Mouse (Mus musculus) MEL (cell line): ENCODE measurements around the gene Aim2. TPM values are rescaled to one million over a fixed set of nuclear protein-coding genes. Genes with fewer than 3 reads are reported as not detected.

ENCODE experiments used
- DNase-seq: peaks from one replicate; pipeline ENCODE4 v3.0.0; 2011; ENCODE audit warnings: low read depth, low spot score
- H3K27ac ChIP-seq: 2 replicates; pipeline ENCODE4 v1.5.1; 2012; ENCODE audit warnings: low read depth, mild to moderate bottlenecking, control low read depth, low read length, moderate library complexity; ENCODE audit not compliant: control insufficient read depth
- H3K27me3 ChIP-seq, 2 experiments: fragments of 150-350 bp in 1 of 2; sonication (generic) in 1 of 2; 2 replicates each; pipeline ENCODE4 v1.6.1; 2012; ENCODE audit warnings: low read length in 2 of 2, mild to moderate bottlenecking in 2 of 2, improper control_type of control experiment in 1 of 2, moderate library complexity in 1 of 2; ENCODE audit not compliant: insufficient read depth in 2 of 2, control insufficient read depth in 1 of 2
- H3K36me3 ChIP-seq, 2 experiments: 2 replicates each; pipeline ENCODE4 v1.6.1; 2012 to 2014; ENCODE audit warnings: low read length in 2 of 2, improper control_type of control experiment in 1 of 2, inconsistent platforms in 1 of 2, mild to moderate bottlenecking in 1 of 2; ENCODE audit not compliant: insufficient read depth in 2 of 2, control insufficient read depth in 1 of 2
- H3K4me1 ChIP-seq, 2 experiments: fragments of 150-350 bp in 1 of 2; sonication (generic) in 1 of 2; 2 replicates each; pipeline ENCODE4 v1.6.1; 2012; ENCODE audit warnings: low read length in 2 of 2, improper control_type of control experiment in 1 of 2, mild to moderate bottlenecking in 1 of 2; ENCODE audit not compliant: insufficient read depth in 2 of 2, control insufficient read depth in 1 of 2
- H3K4me3 ChIP-seq, 2 experiments: fragments of 150-350 bp in 1 of 2; sonication (generic) in 1 of 2; 2 replicates each; pipeline ENCODE4 v1.5.1; 2012; ENCODE audit warnings: low read depth in 2 of 2, low read length in 2 of 2, mild to moderate bottlenecking in 2 of 2, moderate library complexity in 2 of 2, control low read depth in 1 of 2, improper control_type of control experiment in 1 of 2; ENCODE audit not compliant: control insufficient read depth in 1 of 2, insufficient read depth in 1 of 2
- H3K79me2 ChIP-seq: 2 replicates; pipeline ENCODE4 v1.6.1; 2012; ENCODE audit warnings: mild to moderate bottlenecking, low read length, moderate library complexity; ENCODE audit not compliant: control insufficient read depth, poor library complexity, insufficient read depth
- H3K9ac ChIP-seq: 2 replicates; pipeline ENCODE4 v1.6.1; 2012; ENCODE audit warnings: low read depth, mild to moderate bottlenecking, control low read depth, low read length, moderate library complexity; ENCODE audit not compliant: control insufficient read depth, poor library complexity, severe bottlenecking
- H3K9me3 ChIP-seq: fragments of 150-350 bp; sonication (generic); replicated peaks from 2 replicates; pipeline ENCODE4 v1.6.1; 2012; ENCODE audit warnings: mild to moderate bottlenecking, low read length, improper control_type of control experiment, moderate library complexity; ENCODE audit not compliant: insufficient read depth
- BHLHE40 ChIP-seq: IDR thresholded peaks from 2 replicates; pipeline ENCODE4 v1.6.1; 2012; ENCODE audit warnings: low read depth, mild to moderate bottlenecking, inconsistent platforms, low read length, improper control_type of control experiment, borderline replicate concordance
- CHD1 ChIP-seq: IDR thresholded peaks from 2 replicates; pipeline ENCODE4 v1.6.1; 2012; ENCODE audit warnings: low read depth, mild to moderate bottlenecking, inconsistent platforms, low read length, improper control_type of control experiment
- CHD2 ChIP-seq: IDR thresholded peaks from 2 replicates; pipeline ENCODE4 v1.6.1; 2011; ENCODE audit warnings: low read length, improper control_type of control experiment
- CTCF ChIP-seq, 3 experiments: IDR thresholded peaks in 2 of 3; conservative IDR thresholded peaks in 1 of 3; 2 replicates each; pipeline ENCODE4 v1.5.1; 2011 to 2012; ENCODE audit warnings: low read length in 3 of 3, low read depth in 2 of 3, mild to moderate bottlenecking in 2 of 3, improper control_type of control experiment in 1 of 3, inconsistent platforms in 1 of 3, mixed read lengths in 1 of 3, moderate library complexity in 1 of 3; ENCODE audit not compliant: control insufficient read depth in 1 of 3, insufficient read depth in 1 of 3, poor library complexity in 1 of 3, severe bottlenecking in 1 of 3
- ELF1 ChIP-seq: IDR thresholded peaks from 2 replicates; pipeline ENCODE4 v1.6.1; 2014; ENCODE audit warnings: low read depth, mild to moderate bottlenecking, inconsistent platforms, low read length, improper control_type of control experiment, moderate library complexity
- EP300 ChIP-seq, 2 experiments: IDR thresholded peaks; 2 replicates each; pipeline ENCODE4 v1.6.1; 2011; ENCODE audit warnings: improper control_type of control experiment in 2 of 2, low read length in 2 of 2, low read depth in 1 of 2, mild to moderate bottlenecking in 1 of 2
- GABPA ChIP-seq: IDR thresholded peaks from 2 replicates; pipeline ENCODE4 v1.6.1; 2012; ENCODE audit warnings: low read depth, mild to moderate bottlenecking, inconsistent platforms, low read length, improper control_type of control experiment, moderate library complexity
- GATA1 ChIP-seq: IDR thresholded peaks from 2 replicates; pipeline ENCODE4 v1.6.1; 2011; ENCODE audit warnings: low read depth, low read length, improper control_type of control experiment
- JUND ChIP-seq: IDR thresholded peaks from 2 replicates; pipeline ENCODE4 v1.6.1; 2011; ENCODE audit warnings: low read depth, mild to moderate bottlenecking, improper control_type of control experiment, low read length
- KAT2A ChIP-seq: conservative IDR thresholded peaks from 2 replicates; pipeline ENCODE4 v1.6.1; 2012; ENCODE audit warnings: low read depth, low read length, improper control_type of control experiment, inconsistent platforms
- MAX ChIP-seq: IDR thresholded peaks from 2 replicates; pipeline ENCODE4 v1.6.1; 2011; ENCODE audit warnings: low read length, improper control_type of control experiment
- MAZ ChIP-seq: IDR thresholded peaks from 2 replicates; pipeline ENCODE4 v1.6.1; 2012; ENCODE audit warnings: low read depth, mild to moderate bottlenecking, inconsistent platforms, low read length, improper control_type of control experiment
- MYB ChIP-seq: IDR thresholded peaks from 2 replicates; pipeline ENCODE4 v1.6.1; 2011; ENCODE audit warnings: mild to moderate bottlenecking, low read depth, low read length, improper control_type of control experiment
- MYC ChIP-seq: IDR thresholded peaks from 2 replicates; pipeline ENCODE4 v1.6.1; 2011; ENCODE audit warnings: low read depth, mild to moderate bottlenecking, low read length, improper control_type of control experiment, moderate library complexity
- NELFE ChIP-seq: IDR thresholded peaks from 2 replicates; pipeline ENCODE4 v1.6.1; 2011; ENCODE audit warnings: low read depth, low read length, improper control_type of control experiment
- NRF1 ChIP-seq: IDR thresholded peaks from 2 replicates; pipeline ENCODE4 v1.6.1; 2014; ENCODE audit warnings: low read depth, mild to moderate bottlenecking, inconsistent platforms, low read length, improper control_type of control experiment, moderate library complexity; ENCODE audit not compliant: poor library complexity, insufficient read depth, severe bottlenecking
- POLR2A ChIP-seq, 2 experiments: IDR thresholded peaks; 2 replicates each; pipeline ENCODE4 v1.6.1; 2011 to 2012; ENCODE audit warnings: low read length in 2 of 2, mild to moderate bottlenecking in 2 of 2, control low read depth in 1 of 2, improper control_type of control experiment in 1 of 2, low read depth in 1 of 2, moderate library complexity in 1 of 2; ENCODE audit not compliant: control insufficient read depth in 1 of 2, insufficient read depth in 1 of 2, poor library complexity in 1 of 2
- POLR2AphosphoS2 ChIP-seq: IDR thresholded peaks from 2 replicates; pipeline ENCODE4 v1.6.1; 2011; ENCODE audit warnings: low read length, improper control_type of control experiment
- RCOR1 ChIP-seq: IDR thresholded peaks from 2 replicates; pipeline ENCODE4 v1.6.1; 2012; ENCODE audit warnings: low read depth, mild to moderate bottlenecking, inconsistent platforms, low read length, improper control_type of control experiment
- SMC3 ChIP-seq: IDR thresholded peaks from 2 replicates; pipeline ENCODE4 v1.6.1; 2011; ENCODE audit warnings: low read depth, low read length, improper control_type of control experiment
- TAL1 ChIP-seq: IDR thresholded peaks from 2 replicates; pipeline ENCODE4 v1.6.1; 2012; ENCODE audit warnings: mild to moderate bottlenecking, inconsistent platforms, low read length, moderate library complexity, mixed read lengths
- TBP ChIP-seq: IDR thresholded peaks from 2 replicates; pipeline ENCODE4 v1.8.0; 2011; ENCODE audit warnings: low read depth, low read length, improper control_type of control experiment
- TCF12 ChIP-seq: IDR thresholded peaks from 2 replicates; pipeline ENCODE4 v1.6.1; 2014; ENCODE audit warnings: low read depth, mild to moderate bottlenecking, inconsistent platforms, low read length, improper control_type of control experiment, moderate library complexity
- UBTF ChIP-seq: IDR thresholded peaks from 2 replicates; pipeline ENCODE4 v1.6.1; 2012; ENCODE audit warnings: low read depth, mild to moderate bottlenecking, inconsistent platforms, low read length, improper control_type of control experiment, moderate library complexity, borderline replicate concordance; ENCODE audit not compliant: insufficient read depth
- USF1 ChIP-seq: IDR thresholded peaks from 2 replicates; pipeline ENCODE4 v1.6.1; 2014; ENCODE audit warnings: low read depth, mild to moderate bottlenecking, inconsistent platforms, low read length, improper control_type of control experiment, moderate library complexity
- ZC3H11A ChIP-seq: IDR thresholded peaks from 2 replicates; pipeline ENCODE4 v1.6.1; 2012; ENCODE audit warnings: low read depth, mild to moderate bottlenecking, inconsistent platforms, low read length, improper control_type of control experiment
- ZKSCAN1 ChIP-seq: IDR thresholded peaks from 2 replicates; pipeline ENCODE4 v1.6.1; 2012; ENCODE audit warnings: low read depth, mild to moderate bottlenecking, inconsistent platforms, low read length, improper control_type of control experiment, moderate library complexity
- ZMIZ1 ChIP-seq: IDR thresholded peaks from 2 replicates; pipeline ENCODE4 v1.6.1; 2012; ENCODE audit warnings: low read depth, mild to moderate bottlenecking, inconsistent platforms, low read length, improper control_type of control experiment, moderate library complexity
- ZNF384 ChIP-seq: IDR thresholded peaks from 2 replicates; pipeline ENCODE4 v1.6.1; 2012; ENCODE audit warnings: low read depth, mild to moderate bottlenecking, inconsistent platforms, low read length, improper control_type of control experiment
- polyA plus RNA-seq, 2 experiments: library from polyadenylated mRNA; stranded (reverse) in 1 of 2; unstranded in 1 of 2; fragments of >175 nt in 1 of 2; fragments of >200 nt in 1 of 2; gene quantifications; 2 replicates each; pipeline versions ENCODE4 v1.2.1 to v1.2.4; 2012; ENCODE audit warnings: low replicate concordance in 2 of 2, low read depth in 1 of 2; ENCODE audit not compliant: insufficient read length in 2 of 2, insufficient read depth in 1 of 2, missing spikeins in 1 of 2
- total RNA-seq: library from RNA; depleted of rRNA; stranded (reverse); fragments of 300-350 nt; gene quantifications from 2 replicates; pipeline ENCODE4 v1.2.3, GENCODE M21; 2012

Gene Aim2
- total and polyA plus RNA-seq, 3 experiments: 2.3 to 9.1 TPM; not detected in 1

DNA sequence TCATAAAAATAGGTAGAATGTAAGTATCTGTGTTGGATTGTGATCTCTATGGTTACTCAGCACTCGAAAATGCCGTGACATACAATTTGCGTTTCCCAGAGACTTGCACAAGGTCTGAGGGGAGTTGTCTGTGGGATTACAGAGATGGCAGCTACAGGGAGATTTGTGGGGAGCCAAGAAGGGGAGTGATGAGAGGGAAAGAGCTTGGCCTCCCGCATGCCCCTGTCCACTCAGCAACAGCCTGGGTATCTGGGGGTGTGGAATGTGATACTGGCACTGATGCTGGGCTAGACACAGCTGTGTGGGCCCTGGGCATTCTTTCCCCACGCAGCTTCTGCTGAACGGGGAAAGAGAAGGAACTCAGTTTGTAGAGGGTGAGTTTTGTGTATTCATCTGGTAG is 19.8 kb downstream of the Aim2 start:
- TF ChIP-seq ZNF384 (no peak), RCOR1 (no peak), GATA1 (no peak), GABPA (no peak), POLR2AphosphoS2 (no peak), MAX (no peak), NRF1 (no peak), ZC3H11A (no peak), NELFE (no peak), MYB (no peak), USF1 (no peak), ZMIZ1 (no peak), POLR2A (IDR thresholded peaks at IDR 0.05; ENCODE audit: control insufficient read depth in 1 of 2, insufficient read depth in 1 of 2, low read depth in 1 of 2, low read length in 2 of 2, poor library complexity in 1 of 2) (no peak), EP300 (IDR thresholded peaks at IDR 0.05; ENCODE audit: low read depth in 1 of 2, low read length in 2 of 2) (no peak), SMC3 (no peak), MYC (no peak), TCF12 (no peak), MAZ (no peak), UBTF (no peak)
- no peaks in the 10 kb centered on the region for H3K27me3 ChIP-seq
- H3K9ac ChIP-seq: no peak overlapping the region
- no peaks in the 10 kb centered on the region for H3K9me3 ChIP-seq
- no peaks in the 10 kb centered on the region for H3K36me3 ChIP-seq
- no peaks in the 10 kb centered on the region for H3K4me1 ChIP-seq
- no peaks in the 10 kb centered on the region for H3K79me2 ChIP-seq
- no peak overlapping the region for H3K4me3 ChIP-seq
- H3K27ac ChIP-seq: no peak overlapping the region
- no peak for DNase-seq

DNA sequence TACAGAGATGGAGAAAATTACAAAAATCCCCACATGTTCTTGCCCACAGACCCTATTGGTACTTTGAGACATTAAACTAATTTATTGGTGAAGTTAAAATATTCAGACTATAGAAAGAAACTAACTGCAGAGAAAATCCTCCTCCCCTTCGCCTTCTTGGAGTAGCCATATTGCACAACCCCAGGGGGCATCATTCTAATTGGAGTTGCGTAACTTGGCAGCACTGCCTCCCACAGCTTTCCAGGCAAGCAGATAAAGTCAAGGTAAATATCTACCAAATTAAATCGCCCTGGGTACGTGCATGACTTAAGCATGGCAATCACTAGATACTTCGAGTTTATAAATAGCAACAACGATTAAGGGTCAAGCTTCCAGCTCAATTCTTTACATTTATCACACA is 20.9 kb downstream of the Aim2 start:
- Histone ChIP-seq H3K79me2 (no peaks in the 10 kb centered on the region), H3K4me3 (no peak overlapping the region), H3K9ac (no peak overlapping the region), H3K4me1 (no peaks in the 10 kb centered on the region), H3K9me3 (no peaks in the 10 kb centered on the region), H3K27me3 (no peaks in the 10 kb centered on the region), H3K27ac (no peak overlapping the region), H3K36me3 (no peaks in the 10 kb centered on the region)
- TF ChIP-seq KAT2A (no peak), ZC3H11A (no peak), CHD1 (no peak), SMC3 (no peak), NELFE (no peak), ZNF384 (no peak), ELF1 (no peak), TAL1 (no peak), CTCF (IDR thresholded peaks at IDR 0.05 in 2 of 3, conservative IDR thresholded peaks at IDR 0.05 in 1 of 3; ENCODE audit: control insufficient read depth in 1 of 3, insufficient read depth in 1 of 3, low read depth in 2 of 3, low read length in 3 of 3, poor library complexity in 1 of 3, severe bottlenecking in 1 of 3) (no peak), POLR2AphosphoS2 (no peak), MAZ (no peak), BHLHE40 (no peak), JUND (no peak), MYB (no peak), CHD2 (no peak), TCF12 (no peak), ZKSCAN1 (no peak), TBP (no peak), GATA1 (no peak), RCOR1 (no peak)
- no peak for DNase-seq
